Mouse (Mus musculus): ENCODE measurements around the gene Coq7. TPM values are rescaled to one million over a fixed set of nuclear protein-coding genes. Genes with fewer than 3 reads are reported as not detected.

The Coq7 gene
- polyA plus RNA-seq, 1 experiment from 2014 or later: 131 TPM

- Histone ChIP-seq H3K4me3 (no peak overlapping the region), H3K36me3 (no peaks in the 10 kb centered on the region), H3K27ac (replicated peaks) (no peak overlapping the region), H3K4me1 (peaks cover 16% of the 10 kb centered on the region; the same call in 1 of the 2 replicates), H3K27me3 (ENCODE audit: low read depth, poor library complexity, severe bottlenecking) (no peaks in the 10 kb centered on the region), H3K9me3 (replicated peaks) (0 out of 2 replicates have a peak, but pooled peaks cover 8% of the 10 kb centered on the region)
- no peak for DNase-seq (ENCODE audit: low spot score)
- 90% methylated on average over 7 of the region's 7 CpGs for WGBS
These were observed 58.0 kb downstream of the Coq7 start for GRCm38 (mm10) chr7:118475008-118475705.

GRCm38 (mm10) chr7:118472886-118473285, 60.3 kb downstream of the Coq7 start:
- peaks cover 12% of the 10 kb centered on the region; the same call in 1 of the 2 replicates for H3K4me1 ChIP-seq
- no peak for DNase-seq (ENCODE audit: low spot score)
- H3K9me3 ChIP-seq (replicated peaks): 0 out of 2 replicates have a peak, but pooled peaks cover 8% of the 10 kb centered on the region
- H3K27me3 ChIP-seq (ENCODE audit: low read depth, poor library complexity, severe bottlenecking): no peaks in the 10 kb centered on the region
- WGBS: 100% methylated on average over 1 of the region's 1 CpGs
- H3K4me3 ChIP-seq: no peak overlapping the region
- H3K36me3 ChIP-seq: no peaks in the 10 kb centered on the region
- no peak overlapping the region for H3K27ac ChIP-seq (replicated peaks)

GRCm38 (mm10) chr7:118468060-118468459, 65.1 kb downstream of the Coq7 start:
- 91% methylated on average over 3 of the region's 3 CpGs for WGBS
- no peaks in the 10 kb centered on the region for H3K36me3 ChIP-seq
- no peak overlapping the region for H3K4me3 ChIP-seq
- H3K27me3 ChIP-seq (ENCODE audit: low read depth, poor library complexity, severe bottlenecking): no peaks in the 10 kb centered on the region
- peaks cover 5% of the 10 kb centered on the region for H3K4me1 ChIP-seq
- DNase-seq (ENCODE audit: low spot score): no peak
- no peaks in the 10 kb centered on the region for H3K9me3 ChIP-seq (replicated peaks)
- H3K27ac ChIP-seq (replicated peaks): no peak overlapping the region

GRCm38 (mm10) chr7:118464432-118464831, 68.7 kb downstream of the Coq7 start:
- no peak overlapping the region for H3K27ac ChIP-seq (replicated peaks)
- no peaks in the 10 kb centered on the region for H3K9me3 ChIP-seq (replicated peaks)
- no peak for DNase-seq (ENCODE audit: low spot score)
- peaks cover 23% of the 10 kb centered on the region for H3K4me1 ChIP-seq
- H3K36me3 ChIP-seq: no peaks in the 10 kb centered on the region
- H3K4me3 ChIP-seq: no peak overlapping the region
- H3K27me3 ChIP-seq (ENCODE audit: low read depth, poor library complexity, severe bottlenecking): no peaks in the 10 kb centered on the region
- 83% methylated on average over 4 of the region's 4 CpGs for WGBS

GRCm38 (mm10) chr7:118462818-118463762, 70.1 kb downstream of the Coq7 start:
- DNase-seq (ENCODE audit: low spot score): no peak
- Histone ChIP-seq H3K27me3 (ENCODE audit: low read depth, poor library complexity, severe bottlenecking) (no peaks in the 10 kb centered on the region), H3K9me3 (replicated peaks) (no peaks in the 10 kb centered on the region), H3K27ac (replicated peaks) (no peak overlapping the region), H3K4me1 (peaks cover 23% of the 10 kb centered on the region), H3K36me3 (no peaks in the 10 kb centered on the region), H3K4me3 (no peak overlapping the region)
- WGBS: 59% methylated on average over 11 of the region's 11 CpGs

- DNase-seq (ENCODE audit: low spot score): no peak
- H3K9me3 ChIP-seq (replicated peaks): no peaks in the 10 kb centered on the region
- H3K27ac ChIP-seq (replicated peaks): no peak overlapping the region
- H3K4me3 ChIP-seq: no peak overlapping the region
- 72% methylated on average over 16 of the region's 16 CpGs for WGBS
- no peaks in the 10 kb centered on the region for H3K27me3 ChIP-seq (ENCODE audit: low read depth, poor library complexity, severe bottlenecking)
- H3K4me1 ChIP-seq: peaks cover 23% of the 10 kb centered on the region
- H3K36me3 ChIP-seq: no peaks in the 10 kb centered on the region
These were observed 71.6 kb downstream of the Coq7 start for GRCm38 (mm10) chr7:118461400-118462136.

Other genes starting within 250 kb of the Coq7 start
- gene Syt17, start 85.1 kb downstream of the Coq7 start, polyA plus RNA-seq (2016; fragmentation: Nextera tagmentation; extraction: Ambion mirVana): 2.0 and 3.0 TPM in 2 replicates
- 0.78 TPM in 2 replicates for gene Itpripl2, start 41.4 kb downstream of the Coq7 start, polyA plus RNA-seq (2016; fragmentation: Nextera tagmentation; extraction: Ambion mirVana)
- 7.4 and 7.6 TPM in 2 replicates for gene Tmc7, start 51.4 kb upstream of the Coq7 start, polyA plus RNA-seq (2016; fragmentation: Nextera tagmentation; extraction: Ambion mirVana)
- 0.19 and 0.39 TPM in 2 replicates for gene Tmc5, start 63.9 kb upstream of the Coq7 start, polyA plus RNA-seq (2016; fragmentation: Nextera tagmentation; extraction: Ambion mirVana)
- 78.0 and 90.9 TPM in 2 replicates for gene Gde1, start 172.4 kb upstream of the Coq7 start, polyA plus RNA-seq (2016; fragmentation: Nextera tagmentation; extraction: Ambion mirVana)
- gene Ccp110, start 179.2 kb upstream of the Coq7 start, polyA plus RNA-seq (2016; fragmentation: Nextera tagmentation; extraction: Ambion mirVana): 33.0 and 40.4 TPM in 2 replicates
- 68.6 and 84.0 TPM in 2 replicates for gene Vps35l, start 206.9 kb upstream of the Coq7 start, polyA plus RNA-seq (2016; fragmentation: Nextera tagmentation; extraction: Ambion mirVana)

Measured in midbrain, embryonic 10.5 days (tissue).